Mouse (Mus musculus): ENCODE data around the gene Sec16b. TPM values are rescaled to one million over a fixed set of nuclear protein-coding genes. Genes with fewer than 3 reads are reported as not detected.
A peak's percentile ranks its signal among the peaks of the same experiment; 100 is the strongest.

The Sec16b gene
- polyA plus RNA-seq, 1 experiment from 2014 or later = 1.8 TPM

- H3K36me3 ChIP-seq (ENCODE audit: insufficient read depth, low read length) = no peaks in the 10 kb centered on the region
- H3K4me2 ChIP-seq (ENCODE audit: low read length) = no peak overlapping the region
- DNase-seq (ENCODE audit: low spot score) (peak; percentile 27), ATAC-seq (replicated peaks; ENCODE audit: low FRiP score, low read depth) (peak; percentile 57; the same call in 1 of the 2 replicates)
- no peaks in the 10 kb centered on the region for H3K9me3 ChIP-seq (replicated peaks; ENCODE audit: low read length)
- H3K4me1 ChIP-seq (replicated peaks; ENCODE audit: insufficient read depth, low read length) = no peaks in the 10 kb centered on the region
- H3K4me3 ChIP-seq (replicated peaks; ENCODE audit: low read depth, low read length) = no peak overlapping the region
- no peaks in the 10 kb centered on the region for H3K27me3 ChIP-seq (ENCODE audit: insufficient read depth, low read length)
- no peak overlapping the region for H3K27ac ChIP-seq
- 45% methylated on average over 4 of the region's 4 CpGs for WGBS
- H3K9ac ChIP-seq (ENCODE audit: low read depth, low read length) = no peak overlapping the region
- TF ChIP-seq CTCF (IDR thresholded peaks at IDR 0.05; ENCODE audit: low read depth) = no peak
Observed at GRCm38 (mm10) chr1:157518111-157518523, 11.6 kb downstream of the Sec16b start.

- Histone ChIP-seq H3K9me3 (replicated peaks; ENCODE audit: low read length) (no peaks in the 10 kb centered on the region), H3K9ac (ENCODE audit: low read depth, low read length) (no peak overlapping the region), H3K4me1 (replicated peaks; ENCODE audit: insufficient read depth, low read length) (no peaks in the 10 kb centered on the region), H3K27ac (no peak overlapping the region), H3K4me2 (ENCODE audit: low read length) (no peak overlapping the region), H3K27me3 (ENCODE audit: insufficient read depth, low read length) (no peaks in the 10 kb centered on the region), H3K36me3 (ENCODE audit: insufficient read depth, low read length) (no peaks in the 10 kb centered on the region), H3K4me3 (replicated peaks; ENCODE audit: low read depth, low read length) (no peak overlapping the region)
- TF ChIP-seq CTCF (IDR thresholded peaks at IDR 0.05; ENCODE audit: low read depth) = no peak
- no peak for DNase-seq (ENCODE audit: low spot score)
- no peak for ATAC-seq (replicated peaks; ENCODE audit: low FRiP score, low read depth)
- 78% methylated on average over 2 of the region's 2 CpGs for WGBS
Observed at GRCm38 (mm10) chr1:157519396-157519795, 12.9 kb downstream of the Sec16b start.

- Histone ChIP-seq H3K4me1 (replicated peaks; ENCODE audit: insufficient read depth, low read length) (no peaks in the 10 kb centered on the region), H3K27me3 (ENCODE audit: insufficient read depth, low read length) (no peaks in the 10 kb centered on the region), H3K9ac (ENCODE audit: low read depth, low read length) (no peak overlapping the region), H3K27ac (no peak overlapping the region), H3K36me3 (ENCODE audit: insufficient read depth, low read length) (no peaks in the 10 kb centered on the region), H3K4me2 (ENCODE audit: low read length) (no peak overlapping the region), H3K9me3 (replicated peaks; ENCODE audit: low read length) (no peaks in the 10 kb centered on the region), H3K4me3 (replicated peaks; ENCODE audit: low read depth, low read length) (no peak overlapping the region)
- WGBS = 94% methylated on average over 5 of the region's 5 CpGs
- no peak for TF ChIP-seq CTCF (IDR thresholded peaks at IDR 0.05; ENCODE audit: low read depth)
- ATAC-seq (replicated peaks; ENCODE audit: low FRiP score, low read depth) (no peak), DNase-seq (ENCODE audit: low spot score) (no peak)
Observed at GRCm38 (mm10) chr1:157522322-157522721, 15.8 kb downstream of the Sec16b start.

GRCm38 (mm10) chr1:157524775-157525174 is 18.2 kb downstream of the Sec16b start:
- DNase-seq (ENCODE audit: low spot score) = no peak
- H3K9me3 ChIP-seq (replicated peaks; ENCODE audit: low read length) = no peaks in the 10 kb centered on the region
- WGBS = 86% methylated on average over 7 of the region's 7 CpGs
- no peak overlapping the region for H3K27ac ChIP-seq
- no peaks in the 10 kb centered on the region for H3K36me3 ChIP-seq (ENCODE audit: insufficient read depth, low read length)
- no peak overlapping the region for H3K9ac ChIP-seq (ENCODE audit: low read depth, low read length)
- H3K27me3 ChIP-seq (ENCODE audit: insufficient read depth, low read length) = no peaks in the 10 kb centered on the region
- no peak overlapping the region for H3K4me3 ChIP-seq (replicated peaks; ENCODE audit: low read depth, low read length)
- no peaks in the 10 kb centered on the region for H3K4me1 ChIP-seq (replicated peaks; ENCODE audit: insufficient read depth, low read length)
- no peak for TF ChIP-seq CTCF (IDR thresholded peaks at IDR 0.05; ENCODE audit: low read depth)
- ATAC-seq (replicated peaks; ENCODE audit: low FRiP score, low read depth) = no peak
- H3K4me2 ChIP-seq (ENCODE audit: low read length) = no peak overlapping the region

GRCm38 (mm10) chr1:157525692-157526354 is 19.3 kb downstream of the Sec16b start:
- DNase-seq (ENCODE audit: low spot score) (no peak), ATAC-seq (replicated peaks; ENCODE audit: low FRiP score, low read depth) (peak; percentile 85)
- Histone ChIP-seq H3K27me3 (ENCODE audit: insufficient read depth, low read length) (no peaks in the 10 kb centered on the region), H3K4me2 (ENCODE audit: low read length) (no peak overlapping the region), H3K36me3 (ENCODE audit: insufficient read depth, low read length) (no peaks in the 10 kb centered on the region), H3K27ac (no peak overlapping the region), H3K9ac (ENCODE audit: low read depth, low read length) (no peak overlapping the region), H3K4me3 (replicated peaks; ENCODE audit: low read depth, low read length) (no peak overlapping the region), H3K9me3 (replicated peaks; ENCODE audit: low read length) (no peaks in the 10 kb centered on the region), H3K4me1 (replicated peaks; ENCODE audit: insufficient read depth, low read length) (no peaks in the 10 kb centered on the region)
- WGBS = 79% methylated on average over 16 of the region's 16 CpGs
- no peak for TF ChIP-seq CTCF (IDR thresholded peaks at IDR 0.05; ENCODE audit: low read depth)

- H3K27ac ChIP-seq = no peak overlapping the region
- no peak overlapping the region for H3K4me2 ChIP-seq (ENCODE audit: low read length)
- no peaks in the 10 kb centered on the region for H3K27me3 ChIP-seq (ENCODE audit: insufficient read depth, low read length)
- TF ChIP-seq CTCF (IDR thresholded peaks at IDR 0.05; ENCODE audit: low read depth) = no peak
- no peaks in the 10 kb centered on the region for H3K4me1 ChIP-seq (replicated peaks; ENCODE audit: insufficient read depth, low read length)
- WGBS = 66% methylated on average over 5 of the region's 5 CpGs
- no peaks in the 10 kb centered on the region for H3K9me3 ChIP-seq (replicated peaks; ENCODE audit: low read length)
- H3K4me3 ChIP-seq (replicated peaks; ENCODE audit: low read depth, low read length) = no peak overlapping the region
- ATAC-seq (replicated peaks; ENCODE audit: low FRiP score, low read depth) = no peak
- no peak overlapping the region for H3K9ac ChIP-seq (ENCODE audit: low read depth, low read length)
- DNase-seq (ENCODE audit: low spot score) = no peak
- H3K36me3 ChIP-seq (ENCODE audit: insufficient read depth, low read length) = no peaks in the 10 kb centered on the region
Observed at GRCm38 (mm10) chr1:157526625-157527024, 20.1 kb downstream of the Sec16b start.

Data from kidney, postnatal 0 days (tissue).